Mouse (Mus musculus): Measurements from ENCODE around the gene Rps18. TPM values are rescaled to one million over a fixed set of nuclear protein-coding genes. Genes with fewer than 3 reads are reported as not detected.

Rps18 gene
- polyA plus RNA-seq, 1 experiment = 320 TPM

DNA sequence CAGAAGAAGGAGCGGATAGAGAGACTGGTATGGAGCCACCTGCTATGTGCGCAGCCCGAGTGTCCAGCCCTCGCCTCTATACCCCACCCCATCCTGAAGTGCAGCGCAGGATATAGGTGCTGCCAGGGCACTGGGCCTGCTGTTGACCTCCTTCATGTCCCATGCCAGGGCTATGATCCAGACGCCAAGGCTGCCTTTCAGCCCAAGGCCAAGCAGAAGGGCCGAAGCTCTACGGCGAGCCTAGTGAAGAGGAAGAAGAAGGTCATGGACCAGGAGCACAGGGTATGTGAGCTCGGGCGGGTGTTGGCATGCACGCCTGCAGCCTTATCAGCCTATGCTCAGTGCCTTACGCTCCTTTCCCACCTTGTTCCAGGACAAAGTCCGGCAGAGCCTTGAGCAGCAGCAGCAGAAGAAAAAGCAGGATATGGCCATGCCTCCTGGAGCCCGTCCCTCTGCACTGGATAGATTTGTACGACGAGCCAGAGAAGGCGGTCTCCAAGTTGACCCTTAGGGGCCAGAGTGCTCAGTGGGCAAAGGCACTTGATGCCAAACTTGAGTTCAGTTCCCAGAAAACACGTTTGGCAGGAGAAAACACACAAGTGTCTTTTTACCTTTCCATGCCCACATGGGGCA, 6.8 kb downstream of the Rps18 start:
- no peak overlapping the region for H3K27ac ChIP-seq (ENCODE audit: insufficient read depth, low read length)
- no peaks in the 10 kb centered on the region for H3K27me3 ChIP-seq (ENCODE audit: control insufficient read depth, insufficient read depth, low read length)
- TF ChIP-seq POLR2A (IDR thresholded peaks at IDR 0.05; ENCODE audit: borderline replicate concordance, insufficient read depth, low read length) (no peak), CTCF (IDR thresholded peaks at IDR 0.05; ENCODE audit: borderline replicate concordance, insufficient read depth, low read depth, low read length) (no peak)
- DNase-seq = no peak
- no peak overlapping the region for H3K4me3 ChIP-seq (replicated peaks; ENCODE audit: insufficient read depth, low read depth, low read length)
- H3K4me1 ChIP-seq (ENCODE audit: control insufficient read depth, insufficient read depth, low read length) = peaks cover 16% of the 10 kb centered on the region
- WGBS = 82% methylated on average over 19 of the region's 19 CpGs

DNA sequence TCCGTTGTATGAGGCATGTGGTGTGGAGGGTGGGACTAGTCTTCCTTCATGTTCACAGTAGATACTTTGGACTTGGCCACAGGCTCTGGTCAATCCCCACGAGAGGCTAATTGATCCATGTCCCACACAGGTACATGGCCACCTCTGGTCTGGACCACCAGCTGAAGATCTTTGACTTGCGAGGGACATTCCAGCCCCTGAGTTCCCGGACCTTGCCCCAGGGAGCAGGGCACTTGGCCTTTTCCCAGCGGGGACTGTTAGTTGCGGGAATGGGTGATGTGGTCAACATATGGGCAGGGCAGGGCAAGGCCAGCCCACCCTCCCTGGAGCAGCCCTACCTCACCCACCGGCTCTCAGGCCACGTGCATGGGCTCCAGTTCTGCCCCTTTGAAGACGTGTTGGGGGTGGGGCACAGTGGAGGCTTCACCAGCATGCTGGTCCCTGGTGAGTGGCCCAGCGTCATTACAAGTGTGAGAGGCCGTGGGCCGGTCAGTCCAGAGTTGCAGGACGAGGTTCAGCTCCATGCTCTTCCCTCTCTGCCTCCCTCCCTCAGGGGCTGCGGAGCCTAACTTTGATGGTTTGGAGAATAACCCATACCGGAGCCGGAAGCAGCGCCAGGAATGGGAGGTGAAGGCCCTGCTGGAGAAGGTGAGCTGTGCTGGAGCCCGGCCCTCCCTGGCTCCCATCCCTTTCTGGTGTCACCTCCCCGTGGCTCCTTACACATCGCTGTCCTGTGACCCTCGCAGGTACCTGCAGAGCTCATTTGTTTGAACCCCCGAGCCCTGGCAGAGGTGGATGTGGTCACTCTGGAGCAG, 7.5 kb downstream of the Rps18 start:
- no peak for DNase-seq
- Histone ChIP-seq H3K27me3 (ENCODE audit: control insufficient read depth, insufficient read depth, low read length) (no peaks in the 10 kb centered on the region), H3K27ac (ENCODE audit: insufficient read depth, low read length) (no peak overlapping the region), H3K4me3 (replicated peaks; ENCODE audit: insufficient read depth, low read depth, low read length) (no peak overlapping the region), H3K4me1 (ENCODE audit: control insufficient read depth, insufficient read depth, low read length) (peaks cover 16% of the 10 kb centered on the region)
- WGBS = 78% methylated on average over 22 of the region's 22 CpGs
- TF ChIP-seq CTCF (IDR thresholded peaks at IDR 0.05; ENCODE audit: borderline replicate concordance, insufficient read depth, low read depth, low read length) (no peak), POLR2A (IDR thresholded peaks at IDR 0.05; ENCODE audit: borderline replicate concordance, insufficient read depth, low read length) (no peak)

- Histone ChIP-seq H3K4me1 (ENCODE audit: control insufficient read depth, insufficient read depth, low read length) (peaks cover 16% of the 10 kb centered on the region), H3K4me3 (replicated peaks; ENCODE audit: insufficient read depth, low read depth, low read length) (no peak overlapping the region), H3K27me3 (ENCODE audit: control insufficient read depth, insufficient read depth, low read length) (no peaks in the 10 kb centered on the region), H3K27ac (ENCODE audit: insufficient read depth, low read length) (no peak overlapping the region)
- TF ChIP-seq CTCF (IDR thresholded peaks at IDR 0.05; ENCODE audit: borderline replicate concordance, insufficient read depth, low read depth, low read length) = no peak
- TF ChIP-seq POLR2A (IDR thresholded peaks at IDR 0.05; ENCODE audit: borderline replicate concordance, insufficient read depth, low read length) = no peak
- DNase-seq = no peak
- WGBS = 76% methylated on average over 10 of the region's 10 CpGs
These were observed 8.2 kb downstream of the Rps18 start for GRCm38 (mm10) chr17:33947430-33948089.

DNA sequence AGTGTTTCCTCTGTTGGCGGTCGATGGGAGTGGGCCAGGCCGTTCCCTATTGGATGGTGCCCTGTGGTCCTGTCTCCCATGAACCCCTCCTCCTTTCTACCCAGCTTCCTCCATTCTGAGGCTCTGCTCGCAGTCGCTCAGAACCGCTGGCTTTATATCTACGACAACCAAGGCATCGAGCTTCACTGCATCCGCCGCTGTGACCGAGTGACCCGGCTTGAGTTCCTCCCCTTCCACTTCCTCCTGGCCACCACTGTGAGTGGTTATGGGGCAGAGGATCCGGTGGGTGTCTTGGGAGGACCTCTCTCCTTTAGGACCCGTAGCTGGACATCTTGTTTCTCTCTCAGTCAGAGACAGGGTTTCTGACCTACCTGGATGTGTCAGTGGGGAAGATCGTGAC, 12.3 kb downstream of the Rps18 start:
- DNase-seq = no peak
- Histone ChIP-seq H3K4me3 (replicated peaks; ENCODE audit: insufficient read depth, low read depth, low read length) (no peak overlapping the region), H3K4me1 (ENCODE audit: control insufficient read depth, insufficient read depth, low read length) (peaks cover 5% of the 10 kb centered on the region; the same call in 1 of the 2 replicates), H3K27me3 (ENCODE audit: control insufficient read depth, insufficient read depth, low read length) (no peaks in the 10 kb centered on the region), H3K27ac (ENCODE audit: insufficient read depth, low read length) (no peak overlapping the region)
- 88% methylated on average over 15 of the region's 15 CpGs for WGBS
- TF ChIP-seq CTCF (IDR thresholded peaks at IDR 0.05; ENCODE audit: borderline replicate concordance, insufficient read depth, low read depth, low read length) (no peak), POLR2A (IDR thresholded peaks at IDR 0.05; ENCODE audit: borderline replicate concordance, insufficient read depth, low read length) (no peak)

- DNase-seq = no peak
- Histone ChIP-seq H3K27me3 (ENCODE audit: control insufficient read depth, insufficient read depth, low read length) (no peaks in the 10 kb centered on the region), H3K4me1 (ENCODE audit: control insufficient read depth, insufficient read depth, low read length) (peaks cover 5% of the 10 kb centered on the region; the same call in 1 of the 2 replicates), H3K27ac (ENCODE audit: insufficient read depth, low read length) (no peak overlapping the region), H3K4me3 (replicated peaks; ENCODE audit: insufficient read depth, low read depth, low read length) (peak overlapping the region; percentile 91)
- no peak for TF ChIP-seq POLR2A (IDR thresholded peaks at IDR 0.05; ENCODE audit: borderline replicate concordance, insufficient read depth, low read length)
- no peak for TF ChIP-seq CTCF (IDR thresholded peaks at IDR 0.05; ENCODE audit: borderline replicate concordance, insufficient read depth, low read depth, low read length)
- WGBS = 58% methylated on average over 19 of the region's 19 CpGs
These were observed 14.4 kb downstream of the Rps18 start for GRCm38 (mm10) chr17:33941381-33941780.

GRCm38 (mm10) chr17:33940981-33941380, 14.8 kb downstream of the Rps18 start:
- Histone ChIP-seq H3K27me3 (ENCODE audit: control insufficient read depth, insufficient read depth, low read length) (no peaks in the 10 kb centered on the region), H3K4me3 (replicated peaks; ENCODE audit: insufficient read depth, low read depth, low read length) (peak overlapping the region; percentile 91), H3K4me1 (ENCODE audit: control insufficient read depth, insufficient read depth, low read length) (peaks cover 5% of the 10 kb centered on the region; the same call in 1 of the 2 replicates), H3K27ac (ENCODE audit: insufficient read depth, low read length) (no peak overlapping the region)
- no peak for DNase-seq
- WGBS = 3% methylated on average over 26 of the region's 26 CpGs
- TF ChIP-seq POLR2A (IDR thresholded peaks at IDR 0.05; ENCODE audit: borderline replicate concordance, insufficient read depth, low read length) = no peak
- TF ChIP-seq CTCF (IDR thresholded peaks at IDR 0.05; ENCODE audit: borderline replicate concordance, insufficient read depth, low read depth, low read length) = no peak

DNA sequence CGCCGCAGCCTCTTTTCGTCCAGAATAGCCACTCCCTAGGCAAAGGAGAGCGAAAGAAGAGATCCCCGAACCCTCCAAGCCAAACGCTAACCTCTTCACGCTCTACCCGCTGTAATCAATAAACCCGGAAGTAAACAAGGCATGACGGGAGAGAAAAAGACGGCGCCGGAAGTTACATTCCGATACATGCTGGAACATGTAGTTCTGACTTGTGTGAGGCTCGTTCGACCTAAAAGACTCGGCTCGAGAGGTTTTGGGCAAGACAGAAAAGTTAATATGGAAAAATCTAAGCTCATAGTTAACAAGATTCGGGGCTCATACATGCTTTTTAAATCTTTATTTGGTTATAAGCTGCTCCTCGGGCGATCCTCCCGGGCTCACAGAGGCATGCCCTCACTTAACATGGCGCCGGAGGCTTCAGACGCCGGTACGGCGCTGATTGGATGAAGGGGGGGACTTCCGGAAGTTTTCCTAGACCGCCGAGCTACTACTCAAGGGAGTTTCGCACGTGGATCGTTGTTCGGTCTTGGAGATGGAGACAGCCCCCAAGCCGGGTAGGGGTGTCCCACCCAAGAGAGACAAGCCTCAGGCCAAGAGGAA, 15.5 kb downstream of the Rps18 start, which contains the start of the genes Pfdn6 and Wdr46:
Gene Pfdn6, minus strand, starts transcription at position 138 of the 600 bp plus-strand sequence.
Gene Wdr46, plus strand, starts transcription at position 455 of the 600 bp plus-strand sequence.
- DNase-seq = peak; percentile 87 to 88
- H3K4me3 ChIP-seq (replicated peaks; ENCODE audit: insufficient read depth, low read depth, low read length) = peak within 1 kb of the TSS; percentile 91
- H3K27ac ChIP-seq (ENCODE audit: insufficient read depth, low read length) = peak within 1 kb of the TSS; percentile 59
- no peaks in the 10 kb centered on the region for H3K27me3 ChIP-seq (ENCODE audit: control insufficient read depth, insufficient read depth, low read length)
- WGBS = under 1% methylated on average over 36 of the region's 36 CpGs
- TF ChIP-seq POLR2A (IDR thresholded peaks at IDR 0.05; ENCODE audit: borderline replicate concordance, insufficient read depth, low read length) = peak; percentile 79; the same call in 1 of the 2 replicates
- TF ChIP-seq CTCF (IDR thresholded peaks at IDR 0.05; ENCODE audit: borderline replicate concordance, insufficient read depth, low read depth, low read length) = no peak
- peaks cover 5% of the 10 kb centered on the region; the same call in 1 of the 2 replicates for H3K4me1 ChIP-seq (ENCODE audit: control insufficient read depth, insufficient read depth, low read length)

All from cerebellum, adult 2 months (tissue).